Mouse (Mus musculus) CD8-positive naive resting alpha-beta T cell, adult 57 days (primary cell): ENCODE results near the gene Plk4. TPM values are rescaled to one million over a fixed set of nuclear protein-coding genes. Genes with fewer than 3 reads are reported as not detected.

ENCODE experiments used
- total RNA-seq: library from RNA; stranded (reverse); gene quantifications from one replicate; pipeline ENCODE4 v1.2.4, GENCODE M21; 2023

The Plk4 gene
- total RNA-seq, result 16.6 TPM

DNA sequence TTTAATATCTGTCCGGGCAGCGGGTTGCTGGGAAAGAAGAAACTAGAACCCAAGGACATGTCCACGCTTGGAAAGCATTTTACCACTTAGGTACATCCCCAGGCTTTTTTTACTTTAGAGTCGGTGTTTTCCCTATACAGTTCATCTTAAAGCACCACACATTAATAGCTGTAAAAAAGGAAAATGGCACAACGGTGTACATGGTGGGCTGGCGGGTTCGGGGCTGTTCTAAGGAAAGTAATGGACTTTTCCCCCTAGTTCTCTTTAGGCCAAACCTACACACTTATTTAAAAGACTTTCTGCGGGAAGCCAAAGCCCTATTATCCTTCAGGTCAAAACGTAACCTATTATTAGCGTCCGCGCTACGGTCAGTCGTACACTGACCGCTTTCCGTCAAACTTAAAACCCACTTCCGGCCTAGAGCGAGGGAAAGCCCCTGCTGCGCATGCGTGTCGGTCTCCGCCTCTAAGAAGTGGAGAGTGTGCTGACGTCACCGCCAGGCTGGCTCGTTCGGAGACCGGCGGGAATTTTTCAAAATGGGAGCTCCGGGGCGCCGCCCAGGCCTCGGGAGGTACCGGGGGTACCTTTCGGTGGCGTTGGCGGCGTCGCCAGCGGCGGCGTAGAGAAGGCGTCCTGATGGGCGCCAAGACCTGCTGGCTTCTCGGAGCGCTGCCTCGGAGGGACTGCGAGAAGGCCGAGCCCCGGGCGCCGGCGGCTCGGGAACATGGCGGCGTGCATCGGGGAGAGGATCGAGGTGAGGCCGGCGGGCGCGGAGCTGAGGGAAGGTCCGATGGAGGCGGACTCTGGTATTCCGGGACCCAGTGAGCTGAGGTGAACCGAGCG is at the start of gene Plk4:
Gene Plk4, plus strand, starts transcription at position 490 of the 843 bp plus-strand sequence.

DNA sequence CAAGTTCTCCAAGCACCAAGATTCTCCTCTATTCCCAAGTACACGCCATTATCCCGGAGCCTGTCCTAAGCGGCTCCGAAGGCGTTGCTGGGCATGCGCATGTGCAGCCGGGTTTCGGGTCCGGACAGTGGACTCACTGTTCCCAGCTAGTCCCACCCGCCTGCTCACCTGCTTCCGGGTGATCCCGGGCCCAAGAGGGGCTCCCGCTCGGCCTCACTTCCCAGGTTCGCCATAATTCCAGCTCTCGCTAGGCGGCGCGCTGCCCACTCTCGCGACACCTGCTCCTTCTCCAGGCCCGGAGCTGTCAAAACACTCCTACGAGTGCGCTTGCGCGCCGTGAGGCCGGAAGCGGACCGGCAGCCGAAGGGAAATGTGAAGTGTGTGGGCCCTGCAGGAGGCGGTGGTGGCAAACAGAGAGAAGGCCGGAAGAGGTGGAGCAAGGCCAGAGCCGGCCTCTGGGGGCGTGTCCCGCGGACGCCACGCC is 46.7 kb downstream of the Plk4 start, which contains the start of gene Mfsd8:
Gene Mfsd8, minus strand, starts transcription at position 414 of the 484 bp plus-strand sequence.

DNA sequence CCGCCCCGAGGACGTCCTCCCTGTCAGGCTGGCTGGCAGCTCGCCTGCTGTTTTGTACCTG is 47.0 kb downstream of the Plk4 start, which contains the start of gene Abhd18:
Gene Abhd18, plus strand, starts transcription at position 14 of the 61 bp plus-strand sequence.

Other genes starting within 250 kb of the Plk4 start
- 0.24 TPM for gene Slc25a31, start 91.2 kb upstream of the Plk4 start, total RNA-seq
- gene Hspa4l, start 55.5 kb upstream of the Plk4 start, total RNA-seq, result 24.7 TPM
- gene Mfsd8, start 46.9 kb downstream of the Plk4 start, total RNA-seq, result 16.2 TPM
- 14.7 TPM for gene Abhd18, start 47.0 kb downstream of the Plk4 start, total RNA-seq
- gene 1700034I23Rik, start 102.5 kb downstream of the Plk4 start, total RNA-seq, result not detected
- gene Larp1b, start 149.8 kb downstream of the Plk4 start, total RNA-seq, result 18.6 TPM